In the genomic region with DNA sequence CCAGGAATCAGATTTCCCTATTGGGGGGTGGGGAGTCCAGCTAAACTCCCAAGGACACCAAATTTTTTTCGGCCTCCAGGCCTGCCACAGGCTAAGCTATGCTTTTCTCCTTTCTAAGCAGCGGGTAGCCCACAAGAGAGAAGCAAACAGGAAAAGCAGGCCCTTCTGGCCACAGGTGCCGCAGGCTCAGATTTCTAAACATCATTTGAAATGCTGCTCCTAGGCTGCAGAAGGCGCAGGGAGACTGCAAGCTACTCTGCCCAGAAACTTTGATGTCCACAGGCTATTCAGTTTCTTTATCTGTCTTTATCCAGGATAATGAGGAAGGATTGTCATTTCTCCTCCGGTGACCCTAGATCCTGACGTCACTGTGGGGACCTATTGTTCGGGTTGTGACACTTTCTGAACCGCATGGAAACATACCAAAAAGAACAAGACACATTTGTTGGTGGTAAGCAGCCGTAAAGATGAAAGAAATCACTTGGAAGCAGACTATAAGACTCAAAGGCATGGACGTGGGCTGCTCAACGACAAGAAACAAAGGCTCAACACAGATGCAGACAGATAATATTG, we compare ENCODE assay signal across 14 mouse cellular contexts.
A peak's percentile ranks its signal among the peaks of the same experiment; 100 is the strongest.
DNase-seq lines count a peak whose midpoint lies in the region; ATAC-seq and TF ChIP-seq lines count a peak whose summit lies in the region.
"Had no signal": no experiment of that assay in that cellular context is flagged by ENCODE, and none has a peak within 500 bp of the region (broad histone marks: within the 10 kb centered on the region; RNA-seq: fewer than 3 reads in every experiment).

No protein-coding gene starts in this region.

- peaks cover 28% of the 10 kb centered on the region for H3K4me1 ChIP-seq in hindbrain, embryonic 10.5 days (replicated peaks)
- H3K4me1 ChIP-seq in hindbrain, embryonic 13.5 days (replicated peaks), result peaks cover 6% of the 10 kb centered on the region; the same call in 1 of the 2 replicates
- H3K4me1 ChIP-seq in stomach, embryonic 14.5 days (ENCODE audit: control insufficient read depth, insufficient read depth, low read length), result peaks cover 19% of the 10 kb centered on the region
- H3K4me1 ChIP-seq in stomach, postnatal 0 days (replicated peaks; ENCODE audit: control insufficient read depth, insufficient read depth), result no peaks in the 10 kb centered on the region
- H3K4me1 ChIP-seq in midbrain, embryonic 15.5 days, result peaks cover 12% of the 10 kb centered on the region; the same call in 1 of the 2 replicates

- DNase-seq in adrenal gland, postnatal 14 days, result peak; percentile 33
- DNase-seq in adrenal gland, adult 8-10 months, result no peak
- no peak for DNase-seq in hindbrain, embryonic 10.5 days (ENCODE audit: low spot score)
- no peak for DNase-seq in stomach, postnatal 0 days (ENCODE audit: low spot score)
- no peak for DNase-seq in c-Kit-positive CD71-positive TER-119-positive erythroid progenitor cells, embryonic 14.5 days (ENCODE audit: low spot score)
- DNase-seq: cerebellum, adult 18-20 months; kidney, postnatal 4 days; lung, postnatal 4 days; right cerebral cortex, postnatal 14 days had no signal

- no peak for TF ChIP-seq CTCF in stomach, postnatal 0 days (IDR thresholded peaks at IDR 0.05; ENCODE audit: low read depth)

- no peaks in the 10 kb centered on the region for H3K27me3 ChIP-seq in hindbrain, embryonic 10.5 days (ENCODE audit: insufficient read depth, poor library complexity, severe bottlenecking)
- H3K27me3 ChIP-seq in hindbrain, embryonic 13.5 days, result no peaks in the 10 kb centered on the region
- no peaks in the 10 kb centered on the region for H3K27me3 ChIP-seq in stomach, embryonic 14.5 days (ENCODE audit: control insufficient read depth, insufficient read depth, low read length)
- H3K27me3 ChIP-seq in stomach, postnatal 0 days (ENCODE audit: control insufficient read depth, insufficient read depth, low read length), result no peaks in the 10 kb centered on the region
- H3K27me3 ChIP-seq in midbrain, embryonic 15.5 days (replicated peaks), result no peaks in the 10 kb centered on the region
- H3K27me3 ChIP-seq: intestine, embryonic 15.5 days had no signal

- WGBS in hindbrain, embryonic 10.5 days, result 24% methylated on average over 11 of the region's 11 CpGs
- WGBS in hindbrain, embryonic 13.5 days, result 24% methylated on average over 11 of the region's 11 CpGs
- WGBS in stomach, embryonic 14.5 days, result 32% methylated on average over 11 of the region's 11 CpGs
- 39% methylated on average over 11 of the region's 11 CpGs for WGBS in stomach, postnatal 0 days
- WGBS in midbrain, embryonic 15.5 days, result 13% methylated on average over 11 of the region's 11 CpGs

- H3K36me3 ChIP-seq in hindbrain, embryonic 10.5 days, result peaks cover 4% of the 10 kb centered on the region; the same call in 1 of the 2 replicates
- H3K36me3 ChIP-seq in hindbrain, embryonic 13.5 days, result peaks cover 2% of the 10 kb centered on the region; the same call in 1 of the 2 replicates
- H3K36me3 ChIP-seq in stomach, embryonic 14.5 days (ENCODE audit: control insufficient read depth, insufficient read depth, low read length), result peaks cover 37% of the 10 kb centered on the region
- peaks cover 10% of the 10 kb centered on the region for H3K36me3 ChIP-seq in stomach, postnatal 0 days (ENCODE audit: control insufficient read depth, insufficient read depth, low read length)
- H3K36me3 ChIP-seq in midbrain, embryonic 15.5 days (replicated peaks), result no peaks in the 10 kb centered on the region

- no peak overlapping the region for H3K4me2 ChIP-seq in hindbrain, embryonic 13.5 days
- H3K4me2 ChIP-seq in stomach, embryonic 14.5 days (replicated peaks; ENCODE audit: low read depth, low read length), result no peak overlapping the region
- H3K4me2 ChIP-seq in stomach, postnatal 0 days (replicated peaks; ENCODE audit: low read depth), result no peak overlapping the region
- no peak overlapping the region for H3K4me2 ChIP-seq in midbrain, embryonic 15.5 days
- H3K4me2 ChIP-seq: intestine, embryonic 15.5 days; liver, embryonic 11.5 days had no signal

- peak overlapping the region; percentile 75 for H3K27ac ChIP-seq in hindbrain, embryonic 10.5 days
- H3K27ac ChIP-seq in hindbrain, embryonic 13.5 days, result no peak overlapping the region
- H3K27ac ChIP-seq in stomach, embryonic 14.5 days (ENCODE audit: low read length), result peak overlapping the region; percentile 39; the same call in 1 of the 2 replicates
- no peak overlapping the region for H3K27ac ChIP-seq in stomach, postnatal 0 days (replicated peaks)
- peak overlapping the region; percentile 4; the same call in 1 of the 2 replicates for H3K27ac ChIP-seq in midbrain, embryonic 15.5 days
- H3K27ac ChIP-seq: intestine, embryonic 15.5 days had no signal

- H3K9me3 ChIP-seq in hindbrain, embryonic 10.5 days, result no peaks in the 10 kb centered on the region
- no peaks in the 10 kb centered on the region for H3K9me3 ChIP-seq in hindbrain, embryonic 13.5 days
- H3K9me3 ChIP-seq in stomach, embryonic 14.5 days (ENCODE audit: control insufficient read depth, low read depth, low read length), result no peaks in the 10 kb centered on the region; the same call in 1 of the 2 replicates
- no peaks in the 10 kb centered on the region for H3K9me3 ChIP-seq in stomach, postnatal 0 days (ENCODE audit: control insufficient read depth, low read length)
- no peaks in the 10 kb centered on the region for H3K9me3 ChIP-seq in midbrain, embryonic 15.5 days
- H3K9me3 ChIP-seq: intestine, embryonic 15.5 days had no signal

- no peak overlapping the region for H3K9ac ChIP-seq in hindbrain, embryonic 13.5 days
- H3K9ac ChIP-seq in stomach, embryonic 14.5 days (replicated peaks; ENCODE audit: low read depth, low read length), result no peak overlapping the region
- H3K9ac ChIP-seq in stomach, postnatal 0 days (ENCODE audit: low read length), result no peak overlapping the region; the same call in 1 of the 2 replicates
- H3K9ac ChIP-seq in midbrain, embryonic 15.5 days, result no peak overlapping the region
- H3K9ac ChIP-seq: intestine, embryonic 15.5 days had no signal

- no peak for TF ChIP-seq EP300 in stomach, postnatal 0 days (optimal IDR thresholded peaks at IDR 0.05)

- ATAC-seq in hindbrain, embryonic 13.5 days (ENCODE audit: low FRiP score), result no peak
- ATAC-seq in stomach, embryonic 14.5 days (ENCODE audit: insufficient number of reproducible peaks, insufficient read depth, low FRiP score, low read depth), result no peak
- no peak for ATAC-seq in stomach, postnatal 0 days (ENCODE audit: low FRiP score, low TSS enrichment)
- ATAC-seq in midbrain, embryonic 15.5 days (replicated peaks), result peak; percentile 48; the same call in 1 of the 2 replicates
- ATAC-seq: intestine, embryonic 15.5 days had no signal

- no peak overlapping the region for H3K4me3 ChIP-seq in hindbrain, embryonic 10.5 days
- H3K4me3 ChIP-seq in hindbrain, embryonic 13.5 days, result no peak overlapping the region
- H3K4me3 ChIP-seq in stomach, embryonic 14.5 days (ENCODE audit: low read depth, low read length), result no peak overlapping the region
- no peak overlapping the region for H3K4me3 ChIP-seq in stomach, postnatal 0 days (ENCODE audit: low read depth, low read length)
- H3K4me3 ChIP-seq in midbrain, embryonic 15.5 days, result no peak overlapping the region
- H3K4me3 ChIP-seq: intestine, embryonic 15.5 days had no signal

Comparison
In these comparisons a context has a peak if more than half of its experiments do, and no peak if none do; other contexts are left out.
1. H3K27ac ChIP-seq: peak in hindbrain, embryonic 10.5 days (single experiment), stomach, embryonic 14.5 days (single experiment) and midbrain, embryonic 15.5 days (single experiment); none in hindbrain, embryonic 13.5 days (single experiment) and stomach, postnatal 0 days (single experiment).